Mouse (Mus musculus) MEL (cell line): ENCODE data around the gene Exoc4. TPM values are rescaled to one million over a fixed set of nuclear protein-coding genes. Genes with fewer than 3 reads are reported as not detected.

Experiments used
- DNase-seq: peaks from one replicate; pipeline ENCODE4 v3.0.0; 2011; ENCODE audit warnings: low read depth, low spot score
- H3K27ac ChIP-seq: 2 replicates; pipeline ENCODE4 v1.5.1; 2012; ENCODE audit warnings: low read depth, mild to moderate bottlenecking, control low read depth, low read length, moderate library complexity; ENCODE audit not compliant: control insufficient read depth
- H3K27me3 ChIP-seq, 2 experiments: fragments of 150-350 bp in 1 of 2; sonication (generic) in 1 of 2; 2 replicates each; pipeline ENCODE4 v1.6.1; 2012; ENCODE audit warnings: low read length in 2 of 2, mild to moderate bottlenecking in 2 of 2, improper control_type of control experiment in 1 of 2, moderate library complexity in 1 of 2; ENCODE audit not compliant: insufficient read depth in 2 of 2, control insufficient read depth in 1 of 2
- H3K36me3 ChIP-seq, 2 experiments: 2 replicates each; pipeline ENCODE4 v1.6.1; 2012 to 2014; ENCODE audit warnings: low read length in 2 of 2, improper control_type of control experiment in 1 of 2, inconsistent platforms in 1 of 2, mild to moderate bottlenecking in 1 of 2; ENCODE audit not compliant: insufficient read depth in 2 of 2, control insufficient read depth in 1 of 2
- H3K4me1 ChIP-seq, 2 experiments: fragments of 150-350 bp in 1 of 2; sonication (generic) in 1 of 2; 2 replicates each; pipeline ENCODE4 v1.6.1; 2012; ENCODE audit warnings: low read length in 2 of 2, improper control_type of control experiment in 1 of 2, mild to moderate bottlenecking in 1 of 2; ENCODE audit not compliant: insufficient read depth in 2 of 2, control insufficient read depth in 1 of 2
- H3K4me3 ChIP-seq, 2 experiments: fragments of 150-350 bp in 1 of 2; sonication (generic) in 1 of 2; 2 replicates each; pipeline ENCODE4 v1.5.1; 2012; ENCODE audit warnings: low read depth in 2 of 2, low read length in 2 of 2, mild to moderate bottlenecking in 2 of 2, moderate library complexity in 2 of 2, control low read depth in 1 of 2, improper control_type of control experiment in 1 of 2; ENCODE audit not compliant: control insufficient read depth in 1 of 2, insufficient read depth in 1 of 2
- H3K79me2 ChIP-seq: 2 replicates; pipeline ENCODE4 v1.6.1; 2012; ENCODE audit warnings: mild to moderate bottlenecking, low read length, moderate library complexity; ENCODE audit not compliant: control insufficient read depth, poor library complexity, insufficient read depth
- H3K9ac ChIP-seq: 2 replicates; pipeline ENCODE4 v1.6.1; 2012; ENCODE audit warnings: low read depth, mild to moderate bottlenecking, control low read depth, low read length, moderate library complexity; ENCODE audit not compliant: control insufficient read depth, poor library complexity, severe bottlenecking
- H3K9me3 ChIP-seq: fragments of 150-350 bp; sonication (generic); replicated peaks from 2 replicates; pipeline ENCODE4 v1.6.1; 2012; ENCODE audit warnings: mild to moderate bottlenecking, low read length, improper control_type of control experiment, moderate library complexity; ENCODE audit not compliant: insufficient read depth
- BHLHE40 ChIP-seq: IDR thresholded peaks from 2 replicates; pipeline ENCODE4 v1.6.1; 2012; ENCODE audit warnings: low read depth, mild to moderate bottlenecking, inconsistent platforms, low read length, improper control_type of control experiment, borderline replicate concordance
- CHD1 ChIP-seq: IDR thresholded peaks from 2 replicates; pipeline ENCODE4 v1.6.1; 2012; ENCODE audit warnings: low read depth, mild to moderate bottlenecking, inconsistent platforms, low read length, improper control_type of control experiment
- CTCF ChIP-seq, 3 experiments: IDR thresholded peaks in 2 of 3; conservative IDR thresholded peaks in 1 of 3; 2 replicates each; pipeline ENCODE4 v1.5.1; 2011 to 2012; ENCODE audit warnings: low read length in 3 of 3, low read depth in 2 of 3, mild to moderate bottlenecking in 2 of 3, improper control_type of control experiment in 1 of 3, inconsistent platforms in 1 of 3, mixed read lengths in 1 of 3, moderate library complexity in 1 of 3; ENCODE audit not compliant: control insufficient read depth in 1 of 3, insufficient read depth in 1 of 3, poor library complexity in 1 of 3, severe bottlenecking in 1 of 3
- ELF1 ChIP-seq: IDR thresholded peaks from 2 replicates; pipeline ENCODE4 v1.6.1; 2014; ENCODE audit warnings: low read depth, mild to moderate bottlenecking, inconsistent platforms, low read length, improper control_type of control experiment, moderate library complexity
- ETS1 ChIP-seq: IDR thresholded peaks from 2 replicates; pipeline ENCODE4 v1.6.1; 2012; ENCODE audit warnings: low read depth, mild to moderate bottlenecking, inconsistent platforms, low read length, improper control_type of control experiment, moderate library complexity
- GABPA ChIP-seq: IDR thresholded peaks from 2 replicates; pipeline ENCODE4 v1.6.1; 2012; ENCODE audit warnings: low read depth, mild to moderate bottlenecking, inconsistent platforms, low read length, improper control_type of control experiment, moderate library complexity
- HCFC1 ChIP-seq: IDR thresholded peaks from 2 replicates; pipeline ENCODE4 v1.6.1; 2012; ENCODE audit warnings: low read depth, mild to moderate bottlenecking, inconsistent platforms, low read length, improper control_type of control experiment, moderate library complexity
- JUND ChIP-seq: IDR thresholded peaks from 2 replicates; pipeline ENCODE4 v1.6.1; 2011; ENCODE audit warnings: low read depth, mild to moderate bottlenecking, improper control_type of control experiment, low read length
- MAFK ChIP-seq: IDR thresholded peaks from 2 replicates; pipeline ENCODE4 v1.6.1; 2011; ENCODE audit warnings: low read depth, mild to moderate bottlenecking, low read length, improper control_type of control experiment, borderline replicate concordance
- MAX ChIP-seq: IDR thresholded peaks from 2 replicates; pipeline ENCODE4 v1.6.1; 2011; ENCODE audit warnings: low read length, improper control_type of control experiment
- MAZ ChIP-seq: IDR thresholded peaks from 2 replicates; pipeline ENCODE4 v1.6.1; 2012; ENCODE audit warnings: low read depth, mild to moderate bottlenecking, inconsistent platforms, low read length, improper control_type of control experiment
- NELFE ChIP-seq: IDR thresholded peaks from 2 replicates; pipeline ENCODE4 v1.6.1; 2011; ENCODE audit warnings: low read depth, low read length, improper control_type of control experiment
- POLR2A ChIP-seq, 2 experiments: IDR thresholded peaks; 2 replicates each; pipeline ENCODE4 v1.6.1; 2011 to 2012; ENCODE audit warnings: low read length in 2 of 2, mild to moderate bottlenecking in 2 of 2, control low read depth in 1 of 2, improper control_type of control experiment in 1 of 2, low read depth in 1 of 2, moderate library complexity in 1 of 2; ENCODE audit not compliant: control insufficient read depth in 1 of 2, insufficient read depth in 1 of 2, poor library complexity in 1 of 2
- POLR2AphosphoS2 ChIP-seq: IDR thresholded peaks from 2 replicates; pipeline ENCODE4 v1.6.1; 2011; ENCODE audit warnings: low read length, improper control_type of control experiment
- RCOR1 ChIP-seq: IDR thresholded peaks from 2 replicates; pipeline ENCODE4 v1.6.1; 2012; ENCODE audit warnings: low read depth, mild to moderate bottlenecking, inconsistent platforms, low read length, improper control_type of control experiment
- SIN3A ChIP-seq: IDR thresholded peaks from 2 replicates; pipeline ENCODE4 v1.6.1; 2012; ENCODE audit warnings: low read length, improper control_type of control experiment, inconsistent platforms
- SMC3 ChIP-seq: IDR thresholded peaks from 2 replicates; pipeline ENCODE4 v1.6.1; 2011; ENCODE audit warnings: low read depth, low read length, improper control_type of control experiment
- TAL1 ChIP-seq: IDR thresholded peaks from 2 replicates; pipeline ENCODE4 v1.6.1; 2012; ENCODE audit warnings: mild to moderate bottlenecking, inconsistent platforms, low read length, moderate library complexity, mixed read lengths
- TBP ChIP-seq: IDR thresholded peaks from 2 replicates; pipeline ENCODE4 v1.8.0; 2011; ENCODE audit warnings: low read depth, low read length, improper control_type of control experiment
- TCF12 ChIP-seq: IDR thresholded peaks from 2 replicates; pipeline ENCODE4 v1.6.1; 2014; ENCODE audit warnings: low read depth, mild to moderate bottlenecking, inconsistent platforms, low read length, improper control_type of control experiment, moderate library complexity
- USF1 ChIP-seq: IDR thresholded peaks from 2 replicates; pipeline ENCODE4 v1.6.1; 2014; ENCODE audit warnings: low read depth, mild to moderate bottlenecking, inconsistent platforms, low read length, improper control_type of control experiment, moderate library complexity
- USF2 ChIP-seq, 2 experiments: IDR thresholded peaks; 2 replicates each; pipeline ENCODE4 v1.6.1; 2011 to 2012; ENCODE audit warnings: improper control_type of control experiment in 2 of 2, low read length in 2 of 2, borderline replicate concordance in 1 of 2, inconsistent platforms in 1 of 2, low read depth in 1 of 2, mild to moderate bottlenecking in 1 of 2; ENCODE audit not compliant: insufficient read depth in 1 of 2
- ZKSCAN1 ChIP-seq: IDR thresholded peaks from 2 replicates; pipeline ENCODE4 v1.6.1; 2012; ENCODE audit warnings: low read depth, mild to moderate bottlenecking, inconsistent platforms, low read length, improper control_type of control experiment, moderate library complexity
- ZMIZ1 ChIP-seq: IDR thresholded peaks from 2 replicates; pipeline ENCODE4 v1.6.1; 2012; ENCODE audit warnings: low read depth, mild to moderate bottlenecking, inconsistent platforms, low read length, improper control_type of control experiment, moderate library complexity
- ZNF384 ChIP-seq: IDR thresholded peaks from 2 replicates; pipeline ENCODE4 v1.6.1; 2012; ENCODE audit warnings: low read depth, mild to moderate bottlenecking, inconsistent platforms, low read length, improper control_type of control experiment
- polyA plus RNA-seq, 2 experiments: library from polyadenylated mRNA; stranded (reverse) in 1 of 2; unstranded in 1 of 2; fragments of >175 nt in 1 of 2; fragments of >200 nt in 1 of 2; gene quantifications; 2 replicates each; pipeline versions ENCODE4 v1.2.1 to v1.2.4; 2012; ENCODE audit warnings: low replicate concordance in 2 of 2, low read depth in 1 of 2; ENCODE audit not compliant: insufficient read length in 2 of 2, insufficient read depth in 1 of 2, missing spikeins in 1 of 2
- total RNA-seq: library from RNA; depleted of rRNA; stranded (reverse); fragments of 300-350 nt; gene quantifications from 2 replicates; pipeline ENCODE4 v1.2.3, GENCODE M21; 2012

The Exoc4 gene
- total and polyA plus RNA-seq, 3 experiments = 16.4 to 22.6 TPM; not detected in 1

DNA sequence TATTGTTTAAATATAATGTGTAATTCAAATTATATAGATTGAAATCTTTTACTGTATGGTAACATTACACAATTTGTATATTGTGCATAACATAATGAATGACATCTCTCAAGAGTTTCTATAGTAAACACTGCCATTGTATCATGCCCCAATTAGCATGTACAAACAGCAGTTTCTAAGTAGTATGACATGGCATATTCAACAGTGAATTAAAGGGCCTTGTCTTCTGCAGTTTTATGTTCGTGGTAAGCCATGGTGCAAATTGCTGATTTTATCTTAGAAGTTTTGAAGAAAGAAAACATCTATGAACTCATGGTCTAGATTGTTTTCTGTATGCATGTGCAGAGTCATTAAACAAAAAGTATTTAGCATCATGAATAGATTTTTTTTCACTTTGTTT lies 79.4 kb downstream of the Exoc4 start:
- Histone ChIP-seq H3K4me3 (no peak overlapping the region), H3K36me3 (peaks cover 0 to 2% of the 10 kb centered on the region in 2 experiments; a peak in 2 of 4 replicates), H3K4me1 (peaks cover 0 to 13% of the 10 kb centered on the region in 2 experiments; a peak in 2 of 4 replicates), H3K9ac (no peak overlapping the region), H3K79me2 (no peaks in the 10 kb centered on the region), H3K27ac (no peak overlapping the region), H3K27me3 (no peaks in the 10 kb centered on the region), H3K9me3 (no peaks in the 10 kb centered on the region)
- peak; percentile 24 for DNase-seq
- no peak for TF ChIP-seq SIN3A
- TF ChIP-seq TCF12 = no peak
- TF ChIP-seq ELF1 = no peak
- TF ChIP-seq NELFE = no peak
- TF ChIP-seq MAFK = no peak
- no peak for TF ChIP-seq MAX

DNA sequence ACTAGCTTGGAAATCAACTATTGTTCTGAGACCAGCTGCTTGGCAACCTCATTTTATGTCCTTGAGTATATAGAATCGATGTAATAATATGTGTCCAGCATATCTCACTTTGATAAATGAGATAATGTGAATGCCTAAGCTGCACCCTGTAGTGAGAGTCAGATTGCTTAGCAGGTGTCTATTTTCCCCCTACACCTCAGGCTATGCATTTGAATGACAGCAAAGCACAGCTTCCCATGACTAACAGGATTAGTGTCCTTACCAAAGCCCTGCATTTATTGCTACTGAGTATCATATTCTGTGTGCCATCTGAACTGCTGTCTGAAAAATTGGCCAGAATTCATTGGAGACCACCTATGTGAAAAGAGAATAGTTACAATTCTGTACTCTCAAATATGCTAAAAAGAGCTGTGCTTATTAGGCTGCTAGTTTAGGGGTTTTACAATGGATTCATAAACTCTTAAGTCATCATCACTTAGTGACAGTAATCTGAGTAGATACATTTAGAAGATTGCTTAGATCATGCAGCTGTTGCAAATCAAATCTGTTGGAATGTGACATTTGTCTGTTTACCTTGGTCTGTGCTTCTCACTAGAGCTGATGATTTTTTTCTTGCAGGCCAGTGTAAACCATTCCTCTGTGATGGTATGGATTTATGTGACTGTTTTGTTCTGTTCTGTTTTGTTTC lies 98.3 kb downstream of the Exoc4 start:
- Histone ChIP-seq H3K27me3 (no peaks in the 10 kb centered on the region), H3K36me3 (no peaks in the 10 kb centered on the region), H3K9ac (no peak overlapping the region), H3K4me3 (no peak overlapping the region), H3K79me2 (no peaks in the 10 kb centered on the region), H3K4me1 (no peaks in the 10 kb centered on the region), H3K27ac (no peak overlapping the region), H3K9me3 (no peaks in the 10 kb centered on the region)
- no peak for DNase-seq
- TF ChIP-seq JUND (no peak), BHLHE40 (no peak), TBP (no peak), USF2 (IDR thresholded peaks at IDR 0.05; ENCODE audit: borderline replicate concordance in 1 of 2, insufficient read depth in 1 of 2, low read depth in 1 of 2, low read length in 2 of 2) (no peak), ZNF384 (no peak), ETS1 (no peak), MAZ (no peak), NELFE (no peak), POLR2A (IDR thresholded peaks at IDR 0.05; ENCODE audit: control insufficient read depth in 1 of 2, insufficient read depth in 1 of 2, low read depth in 1 of 2, low read length in 2 of 2, poor library complexity in 1 of 2) (no peak)

GRCm38 (mm10) chr6:33361613-33362012 lies 112.7 kb downstream of the Exoc4 start:
- peaks cover 0 to 2% of the 10 kb centered on the region in 2 experiments; a peak in 1 of 4 replicates for H3K4me1 ChIP-seq
- no peaks in the 10 kb centered on the region for H3K27me3 ChIP-seq
- no peaks in the 10 kb centered on the region for H3K79me2 ChIP-seq
- TF ChIP-seq GABPA (no peak), ZMIZ1 (no peak), POLR2AphosphoS2 (no peak), CHD1 (no peak), HCFC1 (no peak), CTCF (IDR thresholded peaks at IDR 0.05 in 2 of 3, conservative IDR thresholded peaks at IDR 0.05 in 1 of 3; ENCODE audit: control insufficient read depth in 1 of 3, insufficient read depth in 1 of 3, low read depth in 2 of 3, low read length in 3 of 3, poor library complexity in 1 of 3, severe bottlenecking in 1 of 3) (no peak), MAFK (no peak), USF1 (no peak), USF2 (IDR thresholded peaks at IDR 0.05; ENCODE audit: borderline replicate concordance in 1 of 2, insufficient read depth in 1 of 2, low read depth in 1 of 2, low read length in 2 of 2) (no peak), TAL1 (no peak), RCOR1 (no peak), SMC3 (no peak), ELF1 (no peak), ETS1 (no peak), JUND (no peak), MAZ (no peak), MAX (no peak), ZKSCAN1 (no peak), TCF12 (no peak)
- no peak overlapping the region for H3K27ac ChIP-seq
- H3K36me3 ChIP-seq = no peaks in the 10 kb centered on the region
- no peaks in the 10 kb centered on the region for H3K9me3 ChIP-seq
- no peak overlapping the region for H3K9ac ChIP-seq
- H3K4me3 ChIP-seq = no peak overlapping the region
- DNase-seq = no peak
